Mouse (Mus musculus): Measurements from ENCODE around the gene Zfp968.
"Not testable (repeated sequence)": the region's sequence is repeated elsewhere in the genome, so short reads cannot be mapped to it uniquely, and the experiment has no call there.

Zfp968 gene

GRCm38 (mm10) chr2:175372136-175372535 lies at the start of gene Zfp968:
TSS of gene Zfp968 (plus strand) at chr2:175372436.
- in situ Hi-C loops (cut with MboI): not testable (repeated sequence)

GRCm38 (mm10) chr2:175338097-175338496 lies 34.1 kb upstream of the Zfp968 start, which contains the start of gene Gm4631:
TSS of gene Gm4631 (minus strand) at chr2:175338197.
- in situ Hi-C loops (cut with MboI): not testable (repeated sequence)
